Mouse (Mus musculus) lung, embryonic 16.5 days (tissue): Measurements from ENCODE around the gene Dmd. TPM values are rescaled to one million over a fixed set of nuclear protein-coding genes. Genes with fewer than 3 reads are reported as not detected.
A peak's percentile ranks its signal among the peaks of the same experiment; 100 is the strongest.

Experiments
- ATAC-seq: fragments of 200-750 bp; cut with Nextera tagmentation; 2 replicates; pipeline ENCODE4 v1.8.0; 2017; ENCODE audit warnings: low read depth, mild to moderate bottlenecking, moderate library complexity
- H3K27ac ChIP-seq: fragments of 300-500 bp; sonication (generic); 2 replicates; pipeline ENCODE4 v1.5.1; 2014; ENCODE audit warnings: mild to moderate bottlenecking, control low read depth, low read length
- H3K27me3 ChIP-seq: fragments of 300-500 bp; sonication (generic); 2 replicates; pipeline ENCODE4 v1.6.1; 2014; ENCODE audit warnings: low read depth, low read length, mixed read lengths; ENCODE audit not compliant: control insufficient read depth, insufficient read depth
- H3K36me3 ChIP-seq: fragments of 300-500 bp; sonication (generic); 2 replicates; pipeline ENCODE4 v1.6.1; 2014; ENCODE audit warnings: low read length; ENCODE audit not compliant: control insufficient read depth, insufficient read depth
- H3K4me1 ChIP-seq: fragments of 300-500 bp; sonication (generic); replicated peaks from 2 replicates; pipeline ENCODE4 v1.6.1; 2014; ENCODE audit warnings: low read length, mixed read lengths; ENCODE audit not compliant: control insufficient read depth, insufficient read depth
- H3K4me2 ChIP-seq: fragments of 300-500 bp; sonication (generic); 2 replicates; pipeline ENCODE4 v1.6.1; 2014; ENCODE audit warnings: low read depth, low read length, control low read depth
- H3K4me3 ChIP-seq: fragments of 300-500 bp; sonication (generic); 2 replicates; pipeline ENCODE4 v1.5.1; 2014; ENCODE audit warnings: mild to moderate bottlenecking, low read length, control low read depth
- H3K9ac ChIP-seq: fragments of 300-500 bp; sonication (generic); 2 replicates; pipeline ENCODE4 v1.6.1; 2014; ENCODE audit warnings: low read length, control low read depth
- H3K9me3 ChIP-seq: fragments of 300-500 bp; sonication (generic); 2 replicates; pipeline ENCODE4 v1.6.1; 2016; ENCODE audit warnings: low read length; ENCODE audit not compliant: control insufficient read depth
- WGBS: fragments of 180-500 bp; shearing (Covaris S2); extraction: QIAGEN DNeasy Blood & Tissue Kit; methylation state at CpG from one replicate; pipeline ENCODE4 v1.1.7; 2014; 5-methylcytosine and 5-hydroxymethylcytosine counted together
- polyA plus RNA-seq: library from polyadenylated mRNA; unstranded; fragments of >200 nt; fragmentation: Nextera tagmentation; extraction: Ambion mirVana; gene quantifications from 2 replicates; pipeline ENCODE4 v1.2.1, GENCODE M21; 2015

The Dmd gene
- polyA plus RNA-seq, 1 experiment from 2014 or later = 29.7 TPM

- Histone ChIP-seq H3K4me3 (no peak overlapping the region), H3K27me3 (no peaks in the 10 kb centered on the region), H3K4me2 (no peak overlapping the region), H3K27ac (no peak overlapping the region), H3K4me1 (no peaks in the 10 kb centered on the region), H3K9me3 (no peaks in the 10 kb centered on the region), H3K36me3 (no peaks in the 10 kb centered on the region), H3K9ac (no peak overlapping the region)
- ATAC-seq = no peak
- 46% methylated on average over 3 of the region's 3 CpGs for WGBS
Measured at GRCm38 (mm10) chrX:84878125-84878524, 1929.5 kb downstream of the Dmd start.

GRCm38 (mm10) chrX:84932715-84933473 lies 1984.2 kb downstream of the Dmd start:
- 0 out of 2 replicates have a peak, but pooled peaks have one; percentile 41 for ATAC-seq
- Histone ChIP-seq H3K36me3 (no peaks in the 10 kb centered on the region), H3K9ac (no peak overlapping the region), H3K4me2 (no peak overlapping the region), H3K27ac (no peak overlapping the region), H3K4me3 (no peak overlapping the region), H3K27me3 (no peaks in the 10 kb centered on the region), H3K4me1 (no peaks in the 10 kb centered on the region), H3K9me3 (no peaks in the 10 kb centered on the region)
- 64% methylated on average over 10 of the region's 10 CpGs for WGBS

DNA sequence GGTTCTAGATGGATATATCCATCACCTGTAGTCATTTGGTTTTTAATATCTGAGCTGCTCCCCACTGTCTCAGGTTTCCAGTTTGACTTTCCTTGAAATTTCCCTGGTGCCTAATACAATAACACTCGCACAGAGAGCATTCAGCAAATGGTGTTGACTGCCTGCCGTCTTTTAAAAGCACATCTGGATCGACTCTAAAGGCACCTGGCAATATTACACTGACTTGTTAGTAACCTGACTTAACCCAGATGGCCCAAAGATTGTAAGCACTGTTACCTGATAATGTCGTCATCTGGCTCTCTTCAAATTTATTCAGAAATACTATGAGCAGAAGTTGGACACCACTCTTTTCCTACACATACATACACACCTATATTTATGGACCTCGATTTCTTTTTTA lies 2011.9 kb downstream of the Dmd start:
- Histone ChIP-seq H3K9ac (no peak overlapping the region), H3K4me2 (no peak overlapping the region), H3K4me1 (no peaks in the 10 kb centered on the region), H3K9me3 (no peaks in the 10 kb centered on the region), H3K27ac (no peak overlapping the region), H3K4me3 (no peak overlapping the region), H3K36me3 (no peaks in the 10 kb centered on the region), H3K27me3 (no peaks in the 10 kb centered on the region)
- WGBS = 30% methylated on average over 5 of the region's 5 CpGs
- no peak for ATAC-seq

DNA sequence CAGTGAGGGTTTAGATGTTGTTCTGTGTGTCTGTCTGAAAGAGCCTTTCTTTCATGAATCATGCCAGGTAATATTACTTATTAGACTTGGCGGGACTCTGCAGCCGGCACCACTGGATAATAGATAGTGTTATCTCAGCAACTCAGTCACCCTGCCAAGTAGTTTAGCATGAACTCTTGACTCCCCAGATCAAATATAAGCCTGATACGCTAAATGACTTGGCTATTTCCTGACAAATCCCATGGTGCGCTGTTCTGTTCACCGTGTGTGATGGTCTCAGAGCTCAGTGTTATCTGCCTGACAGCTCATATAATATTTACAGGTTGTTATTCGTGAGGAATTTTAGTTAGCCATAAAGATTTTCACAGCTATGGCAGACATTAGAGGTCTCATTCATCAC lies 2012.3 kb downstream of the Dmd start:
- no peak for ATAC-seq
- no peak overlapping the region for H3K4me3 ChIP-seq
- H3K4me2 ChIP-seq = no peak overlapping the region
- no peaks in the 10 kb centered on the region for H3K27me3 ChIP-seq
- WGBS = 26% methylated on average over 6 of the region's 6 CpGs
- H3K4me1 ChIP-seq = no peaks in the 10 kb centered on the region
- no peaks in the 10 kb centered on the region for H3K9me3 ChIP-seq
- no peak overlapping the region for H3K9ac ChIP-seq
- H3K36me3 ChIP-seq = no peaks in the 10 kb centered on the region
- no peak overlapping the region for H3K27ac ChIP-seq

- no peaks in the 10 kb centered on the region for H3K9me3 ChIP-seq
- H3K27ac ChIP-seq = no peak overlapping the region
- H3K4me3 ChIP-seq = no peak overlapping the region
- H3K36me3 ChIP-seq = no peaks in the 10 kb centered on the region
- H3K4me2 ChIP-seq = no peak overlapping the region
- no peaks in the 10 kb centered on the region for H3K27me3 ChIP-seq
- no peak overlapping the region for H3K9ac ChIP-seq
- no peaks in the 10 kb centered on the region for H3K4me1 ChIP-seq
- ATAC-seq = no peak
Measured at GRCm38 (mm10) chrX:85008304-85008703, 2059.6 kb downstream of the Dmd start.

DNA sequence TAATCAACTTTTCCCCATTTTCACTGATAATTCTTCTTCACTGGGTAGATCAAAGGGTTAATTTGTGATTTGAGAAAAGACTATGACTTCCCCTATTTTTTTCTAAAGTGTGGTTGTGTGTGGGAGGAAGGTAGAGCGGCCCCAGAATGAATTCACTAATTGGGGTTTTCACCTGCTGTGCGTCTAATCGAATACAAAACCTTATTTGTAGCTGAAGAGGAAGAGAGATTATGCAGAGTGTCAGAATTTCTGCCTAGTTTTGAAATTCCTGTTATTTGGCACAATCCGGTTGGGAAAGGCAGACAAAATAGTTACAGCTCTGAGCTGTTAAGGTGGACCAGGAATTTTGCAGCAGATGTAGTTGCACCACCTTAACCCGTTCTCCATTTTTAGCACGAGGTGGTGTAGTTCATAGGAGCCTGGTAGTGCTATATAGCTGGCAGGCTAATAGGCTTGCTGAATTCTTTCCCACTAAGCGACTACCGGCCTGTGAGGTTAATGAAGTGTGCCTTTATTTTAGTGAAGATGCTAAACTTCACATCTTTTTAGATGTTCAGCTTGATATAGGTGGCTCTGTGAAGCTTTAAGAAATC lies 2092.9 kb downstream of the Dmd start:
- Histone ChIP-seq H3K36me3 (no peaks in the 10 kb centered on the region), H3K9me3 (no peaks in the 10 kb centered on the region), H3K4me3 (no peak overlapping the region), H3K27ac (no peak overlapping the region), H3K4me2 (no peak overlapping the region), H3K27me3 (no peaks in the 10 kb centered on the region), H3K9ac (no peak overlapping the region), H3K4me1 (no peaks in the 10 kb centered on the region)
- WGBS = 55% methylated on average over 8 of the region's 8 CpGs
- ATAC-seq = no peak

DNA sequence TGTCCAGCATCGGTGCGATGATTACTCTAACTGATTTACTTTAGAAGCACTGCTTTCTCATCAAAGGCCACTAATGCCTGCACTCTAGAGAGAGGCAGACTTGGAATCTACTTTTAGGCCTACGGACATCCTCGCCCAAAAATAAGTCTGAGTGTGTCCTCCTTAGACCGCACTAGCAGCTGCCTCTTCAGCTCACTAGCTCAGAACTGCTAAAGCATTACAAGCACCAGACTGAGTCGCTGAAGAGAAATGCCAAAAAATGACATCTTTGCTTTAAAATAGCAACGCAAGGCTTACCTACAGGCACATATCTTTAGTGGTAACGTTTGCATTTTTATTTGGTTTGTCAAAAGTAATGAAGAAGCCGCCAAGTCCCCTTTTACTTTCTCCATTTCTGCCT lies 2098.0 kb downstream of the Dmd start:
- Histone ChIP-seq H3K36me3 (no peaks in the 10 kb centered on the region), H3K4me3 (no peak overlapping the region), H3K4me2 (no peak overlapping the region), H3K9me3 (no peaks in the 10 kb centered on the region), H3K9ac (no peak overlapping the region), H3K27ac (no peak overlapping the region), H3K27me3 (no peaks in the 10 kb centered on the region), H3K4me1 (no peaks in the 10 kb centered on the region)
- WGBS = 86% methylated on average over 9 of the region's 9 CpGs
- ATAC-seq = no peak

DNA sequence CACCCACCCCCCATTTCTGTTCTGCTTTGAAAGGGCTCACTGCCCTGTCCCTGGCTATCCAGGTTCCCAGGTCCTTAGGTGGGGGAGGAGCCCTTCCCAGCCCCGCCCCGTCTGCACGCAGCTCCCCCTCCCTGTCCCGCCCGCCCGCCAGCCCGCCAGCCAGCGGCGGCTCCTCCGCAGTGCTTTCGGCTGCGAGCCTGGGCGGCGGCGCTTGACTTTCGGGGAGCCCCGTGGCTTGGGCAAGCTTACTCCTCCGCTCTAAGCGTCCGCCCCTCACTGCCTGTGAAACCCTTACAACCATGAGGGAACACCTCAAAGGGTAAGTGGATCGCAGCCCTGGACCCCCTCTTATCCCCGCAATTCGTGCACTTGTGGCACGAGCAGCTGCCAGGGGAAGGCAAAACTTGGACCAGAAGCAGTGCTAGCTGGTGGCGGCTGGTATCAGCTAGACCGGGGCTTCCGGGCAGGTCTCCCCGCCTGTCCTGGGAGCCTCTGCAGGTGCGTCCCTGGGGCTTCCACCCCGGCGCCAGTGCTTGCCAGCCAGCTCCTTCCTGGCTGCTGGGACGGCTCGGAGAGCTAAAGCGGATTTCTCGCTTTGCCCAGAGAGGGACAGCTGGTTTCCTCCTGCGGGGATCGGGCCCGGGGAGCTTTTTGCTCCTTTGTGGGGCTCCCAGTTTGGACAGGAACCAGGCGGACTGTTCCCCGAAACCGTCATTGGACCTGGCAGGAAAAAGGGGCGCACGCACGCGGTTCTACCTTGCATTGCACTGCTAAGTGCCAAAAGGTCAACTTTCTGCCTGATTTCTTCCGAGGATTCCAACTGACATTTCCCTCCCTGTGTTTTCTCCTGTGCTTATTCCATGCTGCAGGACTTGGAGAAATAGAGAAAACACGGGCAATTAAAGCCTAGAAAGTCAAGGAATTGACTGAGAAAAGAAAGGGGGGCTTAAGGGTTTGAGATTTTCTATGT lies 2099.8 kb downstream of the Dmd start:
- H3K4me1 ChIP-seq = no peaks in the 10 kb centered on the region
- H3K9ac ChIP-seq = peak overlapping the region; percentile 71
- no peaks in the 10 kb centered on the region for H3K9me3 ChIP-seq
- H3K4me3 ChIP-seq = peak overlapping the region; percentile 63
- H3K27me3 ChIP-seq = no peaks in the 10 kb centered on the region
- peak overlapping the region; percentile 76 for H3K27ac ChIP-seq
- 16% methylated on average over 42 of the region's 47 CpGs for WGBS
- H3K36me3 ChIP-seq = no peaks in the 10 kb centered on the region
- peak; percentile 93 for ATAC-seq
- peak overlapping the region; percentile 56 for H3K4me2 ChIP-seq

- Histone ChIP-seq H3K4me2 (peak overlapping the region; percentile 56), H3K4me1 (no peaks in the 10 kb centered on the region), H3K36me3 (no peaks in the 10 kb centered on the region), H3K27ac (no peak overlapping the region), H3K9me3 (no peaks in the 10 kb centered on the region), H3K9ac (no peak overlapping the region), H3K27me3 (no peaks in the 10 kb centered on the region), H3K4me3 (peak overlapping the region; percentile 63)
- 33% methylated on average over 3 of the region's 3 CpGs for WGBS
- no peak for ATAC-seq
Measured at GRCm38 (mm10) chrX:85049593-85049992, 2100.9 kb downstream of the Dmd start.
